Mouse (Mus musculus) left cerebral cortex, postnatal 10 days (tissue): ENCODE results near the gene Ccdc85a. TPM values are rescaled to one million over a fixed set of nuclear protein-coding genes. Genes with fewer than 3 reads are reported as not detected.
"Not testable (repeated sequence)": the region's sequence is repeated elsewhere in the genome, so short reads cannot be mapped to it uniquely, and the experiment has no call there.

Experiments used
- DNase-seq, 2 experiments: peaks; one replicate each; pipeline ENCODE4 v3.0.0; 2021 to 2022; ENCODE audit warnings: low spot score in 2 of 2, mixed read lengths in 1 of 2; ENCODE audit errors: extremely low spot score in 1 of 2
- intact Hi-C: fragments of 180-260 bp; cut with DNase I; formaldehyde crosslinking; loops from one replicate; pipeline ENCODE4 v1.15.1; 2025
- total RNA-seq, 2 experiments: library from RNA; stranded (reverse); gene quantifications; 2 replicates each; pipeline ENCODE4 v1.2.3; 2021

Ccdc85a gene
- total RNA-seq, 2 experiments from 2014 or later, result 112 TPM

GRCm38 (mm10) chr11:28465726-28466125, 118.4 kb downstream of the Ccdc85a start:
- intact Hi-C loops, result no loop called here
- no peak for DNase-seq

DNA sequence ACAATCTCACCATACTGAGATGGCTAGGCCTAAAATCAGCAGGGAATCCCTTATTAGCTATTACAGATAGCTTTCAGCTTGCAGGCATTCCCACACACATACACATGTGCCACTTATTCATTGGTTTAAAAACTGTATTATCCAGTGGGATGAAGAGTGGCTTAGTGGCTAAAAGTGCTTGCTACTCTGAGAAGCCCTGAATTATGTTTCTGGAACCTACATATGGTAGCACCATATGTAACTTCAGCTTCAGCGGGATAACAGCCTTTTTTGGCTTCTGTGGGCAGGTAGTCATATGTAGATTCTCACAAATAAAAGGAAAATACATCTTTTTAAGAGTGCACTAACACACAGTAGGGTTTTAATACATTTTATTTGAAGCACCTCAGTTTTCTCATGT, 119.2 kb downstream of the Ccdc85a start:
- intact Hi-C loops, result no loop called here

GRCm38 (mm10) chr11:28459165-28459564, 125.0 kb downstream of the Ccdc85a start:
- no peak for DNase-seq
- intact Hi-C loops, result no loop called here

More for the DNA sequence above, 119.2 kb downstream of the Ccdc85a start:
- no peak for DNase-seq

DNA sequence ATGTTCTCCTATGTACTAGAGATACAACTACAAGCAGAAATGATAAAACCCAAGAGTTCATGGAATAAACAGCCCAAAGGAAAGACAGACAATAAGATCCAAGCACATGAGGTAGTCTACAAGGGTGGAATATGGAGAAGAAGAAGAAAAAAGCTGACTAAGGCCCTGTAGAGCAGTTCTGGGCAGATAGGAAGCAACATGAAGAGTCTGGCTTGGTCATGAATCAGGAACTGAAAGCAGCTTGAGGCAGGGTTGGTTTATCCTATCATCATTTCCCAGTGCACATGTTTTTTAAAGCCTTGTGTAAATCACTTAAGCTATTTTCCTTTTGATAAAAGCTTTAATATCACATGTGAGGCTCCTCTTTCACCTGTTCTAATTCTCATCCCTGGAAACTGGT, 144.2 kb downstream of the Ccdc85a start:
- intact Hi-C loops, result no loop called here
- DNase-seq, result no peak

GRCm38 (mm10) chr11:28422451-28423231, 161.5 kb downstream of the Ccdc85a start:
- peak in 1 of 2 experiments; percentile 5 for DNase-seq
- intact Hi-C loops, result no loop called here

DNA sequence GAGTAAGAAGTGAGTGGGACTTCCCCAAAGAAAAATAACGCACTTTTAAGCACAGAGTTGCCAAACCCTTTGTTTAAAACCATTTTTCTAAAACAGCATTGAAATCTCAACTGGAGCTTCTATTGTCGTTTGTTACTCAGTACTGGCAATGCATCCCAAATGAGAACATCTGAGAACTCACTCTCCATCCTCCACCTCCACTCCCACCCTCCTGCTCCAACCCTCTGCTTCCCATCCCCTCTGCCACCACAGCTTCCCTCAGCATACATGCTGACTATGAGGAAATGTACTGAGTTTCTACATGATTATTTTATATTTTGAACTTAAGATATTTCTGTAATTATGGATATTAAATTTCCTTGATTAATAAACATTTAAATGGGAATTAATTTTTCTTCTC, 168.3 kb downstream of the Ccdc85a start:
- no peak for DNase-seq
- intact Hi-C loops, result no loop called here

GRCm38 (mm10) chr11:28409880-28410279, 174.2 kb downstream of the Ccdc85a start:
- intact Hi-C loops, result not testable (repeated sequence)

DNA sequence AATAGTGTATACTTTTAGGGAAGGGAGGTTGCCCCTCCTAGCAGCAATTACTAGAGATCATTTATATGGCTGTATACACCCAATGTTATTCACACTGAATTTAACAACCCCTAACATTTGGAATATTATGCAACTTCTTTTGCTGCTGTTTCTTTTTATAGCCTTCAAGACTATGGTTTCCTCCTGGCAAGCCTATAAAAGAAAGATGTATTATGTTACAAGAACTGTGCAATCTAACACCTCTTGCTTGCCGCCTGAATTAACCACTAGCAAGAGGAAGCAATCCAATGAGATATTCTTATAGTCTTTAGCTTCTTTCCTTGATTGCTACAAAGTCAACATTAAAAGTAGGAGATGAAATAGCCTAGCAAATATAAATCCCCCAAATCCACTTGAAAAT, 187.0 kb downstream of the Ccdc85a start:
- no peak for DNase-seq
- intact Hi-C loops, result no loop called here

More at GRCm38 (mm10) chr11:28409880-28410279, 174.2 kb downstream of the Ccdc85a start:
- not testable (repeated sequence) for DNase-seq

GRCm38 (mm10) chr11:28375891-28376290, 208.2 kb downstream of the Ccdc85a start:
- DNase-seq, result no peak
- intact Hi-C loops, result no loop called here

DNA sequence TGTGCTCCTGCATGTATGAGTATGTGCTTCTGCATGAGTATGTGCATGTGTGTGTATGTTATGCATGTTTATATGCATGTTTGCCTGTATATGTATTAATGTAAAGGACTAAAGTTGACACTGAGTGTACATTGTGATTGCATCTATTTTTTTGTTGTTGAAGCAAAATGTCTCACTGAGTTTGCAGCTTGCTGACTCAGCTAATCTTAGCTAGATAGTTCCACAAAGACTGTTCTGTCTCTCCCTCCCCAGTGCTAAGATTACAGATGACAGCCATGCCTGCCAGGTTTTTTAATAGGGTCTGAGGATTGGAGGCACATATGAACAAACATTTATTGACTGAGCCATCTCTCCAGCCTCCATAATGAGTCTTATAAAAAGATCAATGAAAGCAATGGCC, 209.5 kb downstream of the Ccdc85a start:
- no peak for DNase-seq
- intact Hi-C loops, result no loop called here

DNA sequence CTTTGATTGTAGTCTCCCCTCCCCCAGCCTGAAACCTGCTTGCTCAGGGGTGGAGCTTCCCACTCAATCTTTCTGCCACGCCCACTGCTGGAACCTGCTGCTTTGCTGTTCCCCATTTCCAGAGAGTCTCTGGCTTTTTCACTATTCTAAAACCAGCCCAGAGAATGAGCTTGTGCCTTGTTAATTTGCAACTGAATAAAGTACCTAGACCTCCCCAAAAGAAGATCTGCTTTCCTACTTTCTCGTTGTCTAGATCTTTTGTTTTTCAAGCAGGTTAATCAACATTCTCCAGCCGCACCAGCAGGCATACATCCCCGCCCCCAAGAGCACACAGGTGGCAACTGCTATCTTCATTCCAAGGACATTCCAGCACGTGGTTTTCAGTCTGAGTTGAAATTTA, 212.7 kb downstream of the Ccdc85a start:
- intact Hi-C loops, DNase-seq: not testable (repeated sequence)

GRCm38 (mm10) chr11:28365929-28366244, 218.2 kb downstream of the Ccdc85a start:
- intact Hi-C loops, result no loop called here

DNA sequence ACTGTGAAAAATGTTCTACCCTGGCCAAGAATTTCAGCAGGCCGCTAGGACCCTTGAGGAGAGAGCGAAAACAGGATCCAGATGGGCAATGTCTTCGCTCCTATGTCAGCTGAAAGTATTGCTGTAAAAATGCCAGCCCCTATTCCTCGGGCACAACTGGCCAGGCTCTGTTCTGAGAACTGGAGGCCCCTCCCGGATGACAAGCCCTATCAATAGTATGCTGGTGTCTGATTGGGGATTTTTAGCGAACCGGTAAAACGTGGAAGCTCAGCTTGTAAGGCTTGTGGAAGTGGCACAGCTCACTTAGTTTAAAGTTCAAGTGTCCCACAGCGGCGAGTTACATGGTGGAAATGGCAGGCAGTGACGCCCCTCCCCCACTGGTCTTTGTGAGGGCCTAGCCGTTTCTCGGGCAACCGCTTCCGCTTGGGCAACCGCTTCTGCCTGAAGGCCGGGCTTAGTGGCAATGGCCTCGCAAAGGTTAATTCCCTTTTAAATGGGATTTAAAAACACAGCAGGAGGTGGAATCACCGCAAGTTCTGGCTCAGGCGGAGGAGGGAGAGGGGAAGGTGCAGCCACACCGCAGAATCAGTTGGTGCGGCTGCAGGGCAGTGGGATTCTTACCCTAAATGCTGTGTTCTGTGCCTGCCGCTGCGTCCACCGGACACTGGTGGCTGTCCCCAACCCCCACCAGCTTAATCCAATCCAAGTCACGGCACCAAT, 218.8 kb downstream of the Ccdc85a start:
- intact Hi-C loops, result no loop called here
- DNase-seq, result peak; percentile 78 to 92

More at GRCm38 (mm10) chr11:28365929-28366244, 218.2 kb downstream of the Ccdc85a start:
- DNase-seq, result no peak

DNA sequence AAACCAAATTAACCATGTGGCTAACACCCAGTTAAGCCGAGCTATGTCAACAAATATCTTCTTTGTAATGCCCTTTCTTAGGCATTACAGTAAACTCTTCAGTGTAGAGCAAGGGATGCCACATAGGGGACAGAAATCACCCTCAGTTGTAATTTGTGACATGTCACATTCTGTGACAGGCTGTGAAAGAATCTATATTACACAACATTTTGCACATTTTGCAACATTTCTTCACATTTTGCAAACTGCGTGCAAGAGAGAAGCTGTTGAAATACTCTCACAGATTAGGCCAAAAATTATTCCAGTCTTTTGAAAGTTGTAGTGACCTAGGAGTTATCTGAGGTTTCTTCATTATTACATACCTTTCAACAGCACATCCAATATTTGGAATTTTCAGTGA, 240.7 kb downstream of the Ccdc85a start:
- intact Hi-C loops, result loop anchor here (5.0 kb wide), 1 partner anchor 239 kb away; the partner anchor contains the start of gene Ccdc85a
- no peak for DNase-seq

- intact Hi-C loops, result loop anchor here (5.0 kb wide), 1 partner anchor 240 kb away; the partner anchor contains the start of gene Ccdc85a
- DNase-seq, result no peak
Observed at GRCm38 (mm10) chr11:28341887-28342286, 242.2 kb downstream of the Ccdc85a start.

GRCm38 (mm10) chr11:28339224-28340150, 244.6 kb downstream of the Ccdc85a start, which contains the start of gene Gm6685:
TSS of gene Gm6685 (minus strand) at chr11:28339867.
- intact Hi-C loops, result loop anchor here (5.0 kb wide), 1 partner anchor 243 kb away; the partner anchor contains the start of gene Ccdc85a

More at GRCm38 (mm10) chr11:28339224-28340150, 244.6 kb downstream of the Ccdc85a start, which contains the start of gene Gm6685:
- DNase-seq, result peak in 1 of 2 experiments; percentile 17
